Mouse (Mus musculus) ES-E14 (cell line): ENCODE measurements at regions not wholly inside any gene's neighbourhood (a gene's known extent, or its start where the extent isn't known, plus 50 kb on each side); places are given as distances from the start of the nearest gene placed in this dataset.

Experiments used
- DNase-seq: peaks from one replicate; pipeline ENCODE4 v3.0.0-alpha.2; 2013; ENCODE audit warnings: low read depth, low spot score
- H3K27ac ChIP-seq: 2 replicates; pipeline ENCODE4 v1.5.1; 2012; ENCODE audit warnings: low read depth, mild to moderate bottlenecking, low read length, moderate library complexity, mixed read lengths; ENCODE audit not compliant: poor library complexity, insufficient read depth, severe bottlenecking
- H3K36me3 ChIP-seq: 2 replicates; pipeline ENCODE4 v1.6.1; 2012; ENCODE audit warnings: mild to moderate bottlenecking, low read length, moderate library complexity, mixed read lengths; ENCODE audit not compliant: control insufficient read depth, poor library complexity, insufficient read depth, severe bottlenecking
- H3K4me1 ChIP-seq, 2 experiments: fragments of 150-350 bp in 1 of 2; sonication (generic) in 1 of 2; 2 replicates each; pipeline ENCODE4 v1.6.1; 2012; ENCODE audit warnings: low read length in 2 of 2, mild to moderate bottlenecking in 1 of 2, mixed read lengths in 1 of 2; ENCODE audit not compliant: control insufficient read depth in 2 of 2, insufficient read depth in 2 of 2, poor library complexity in 1 of 2
- H3K4me3 ChIP-seq, 2 experiments: fragments of 150-350 bp in 1 of 2; sonication (generic) in 1 of 2; 2 replicates each; pipeline ENCODE4 v1.5.1; 2012; ENCODE audit warnings: low read length in 2 of 2, low read depth in 1 of 2, mild to moderate bottlenecking in 1 of 2, mixed read lengths in 1 of 2; ENCODE audit not compliant: insufficient read depth in 1 of 2, poor library complexity in 1 of 2, severe bottlenecking in 1 of 2
- H3K9ac ChIP-seq: 2 replicates; pipeline ENCODE4 v1.6.1; 2012; ENCODE audit warnings: low read depth, mild to moderate bottlenecking, low read length, mixed read lengths; ENCODE audit not compliant: poor library complexity, insufficient read depth, severe bottlenecking
- H3K9me3 ChIP-seq: fragments of 150-350 bp; sonication (generic); 2 replicates; pipeline ENCODE4 v1.6.1; 2012; ENCODE audit warnings: low read depth, mild to moderate bottlenecking, low read length; ENCODE audit not compliant: control insufficient read depth, insufficient read depth
- CHD2 ChIP-seq: IDR thresholded peaks from 2 replicates; pipeline ENCODE4 v1.6.1; 2014; ENCODE audit warnings: mild to moderate bottlenecking, low read depth, low read length, inconsistent platforms
- HCFC1 ChIP-seq: IDR thresholded peaks from 2 replicates; pipeline ENCODE4 v1.6.1; 2012; ENCODE audit warnings: low read length, inconsistent platforms, borderline replicate concordance; ENCODE audit not compliant: insufficient read depth
- MAFK ChIP-seq: IDR thresholded peaks from 2 replicates; pipeline ENCODE4 v1.6.1; 2014; ENCODE audit warnings: mild to moderate bottlenecking, low read depth, low read length, inconsistent platforms; ENCODE audit not compliant: insufficient read depth
- ZC3H11A ChIP-seq: IDR thresholded peaks from 2 replicates; pipeline ENCODE4 v1.6.1; 2012; ENCODE audit warnings: low read depth, mild to moderate bottlenecking, inconsistent platforms, low read length, borderline replicate concordance
- ZNF384 ChIP-seq: IDR thresholded peaks from 2 replicates; pipeline ENCODE4 v1.6.1; 2012; ENCODE audit warnings: low read depth, low read length, inconsistent platforms
- in situ Hi-C, 2 experiments: fragments of 600-800 bp; cut with MboI; formaldehyde crosslinking; loops; one replicate each; pipeline ENCODE4 v1.15.1; 2025; ENCODE audit warnings: low sequenced_read_pairs in 2 of 2, inconsistent platforms in 1 of 2; ENCODE audit not compliant: unreplicated experiment in 2 of 2

GRCm38 (mm10) chr3:106955555-106956446 lies 80.2 kb upstream of the Kcna3 start:
- Histone ChIP-seq H3K4me1 (no peaks in the 10 kb centered on the region), H3K9me3 (no peaks in the 10 kb centered on the region), H3K4me3 (no peak overlapping the region), H3K27ac (no peak overlapping the region), H3K9ac (no peak overlapping the region), H3K36me3 (no peaks in the 10 kb centered on the region)
- TF ChIP-seq ZNF384 (no peak), HCFC1 (no peak), ZC3H11A (no peak), CHD2 (no peak), MAFK (no peak)
- in situ Hi-C loops: no loop called here
- no peak for DNase-seq

- Histone ChIP-seq H3K9ac (no peak overlapping the region), H3K36me3 (no peaks in the 10 kb centered on the region), H3K27ac (no peak overlapping the region), H3K4me3 (no peak overlapping the region), H3K4me1 (no peaks in the 10 kb centered on the region), H3K9me3 (no peaks in the 10 kb centered on the region)
- in situ Hi-C loops: no loop called here
- no peak for TF ChIP-seq CHD2
- TF ChIP-seq MAFK: no peak
- TF ChIP-seq ZNF384: no peak
- no peak for TF ChIP-seq HCFC1
- TF ChIP-seq ZC3H11A: no peak
- DNase-seq: no peak
Measured at GRCm38 (mm10) chr3:106957162-106957895, 78.6 kb upstream of the Kcna3 start.

GRCm38 (mm10) chr3:106958194-106958593 lies 77.8 kb upstream of the Kcna3 start:
- TF ChIP-seq CHD2 (no peak), ZC3H11A (no peak), HCFC1 (no peak), MAFK (no peak), ZNF384 (no peak)
- no peak overlapping the region for H3K9ac ChIP-seq
- no peaks in the 10 kb centered on the region for H3K4me1 ChIP-seq
- in situ Hi-C loops: no loop called here
- no peak overlapping the region for H3K4me3 ChIP-seq
- H3K27ac ChIP-seq: no peak overlapping the region
- H3K36me3 ChIP-seq: no peaks in the 10 kb centered on the region
- no peak for DNase-seq
- H3K9me3 ChIP-seq: no peaks in the 10 kb centered on the region

- Histone ChIP-seq H3K9me3 (no peaks in the 10 kb centered on the region), H3K4me1 (no peaks in the 10 kb centered on the region), H3K9ac (no peak overlapping the region), H3K27ac (no peak overlapping the region), H3K36me3 (no peaks in the 10 kb centered on the region), H3K4me3 (no peak overlapping the region)
- no peak for DNase-seq
- in situ Hi-C loops: no loop called here
- TF ChIP-seq HCFC1 (no peak), ZNF384 (no peak), MAFK (no peak), CHD2 (no peak), ZC3H11A (no peak)
Measured at GRCm38 (mm10) chr3:106960596-106960995, 75.4 kb upstream of the Kcna3 start.
